Mouse (Mus musculus) small intestine, adult 2 months (tissue): ENCODE measurements around the gene Srrm3. TPM values are rescaled to one million over a fixed set of nuclear protein-coding genes. Genes with fewer than 3 reads are reported as not detected.

Experiments
- H3K27ac ChIP-seq: fragments of 200-500 bp; 2 replicates; pipeline ENCODE4 v1.5.1; 2012; ENCODE audit warnings: low read depth, low read length, control low read depth, inconsistent platforms; ENCODE audit not compliant: insufficient read depth
- H3K27me3 ChIP-seq: fragments of 200-500 bp; 2 replicates; pipeline ENCODE4 v1.6.1; 2012; ENCODE audit warnings: mild to moderate bottlenecking, moderate library complexity, low read length, inconsistent platforms; ENCODE audit not compliant: control insufficient read depth, insufficient read depth
- H3K36me3 ChIP-seq: fragments of 200-500 bp; 2 replicates; pipeline ENCODE4 v1.6.1; 2012; ENCODE audit warnings: mild to moderate bottlenecking, low read length, control low read depth, inconsistent platforms; ENCODE audit not compliant: control insufficient read depth, insufficient read depth
- H3K4me1 ChIP-seq: fragments of 200-500 bp; 2 replicates; pipeline ENCODE4 v1.6.1; 2012; ENCODE audit warnings: low read length, inconsistent platforms, mixed read lengths; ENCODE audit not compliant: control insufficient read depth, insufficient read depth, insufficient read length
- H3K4me3 ChIP-seq: fragments of 200-500 bp; 2 replicates; pipeline ENCODE4 v1.5.1; 2012; ENCODE audit warnings: low read depth, mild to moderate bottlenecking, control low read depth, inconsistent platforms, low read length, moderate library complexity
- CTCF ChIP-seq: fragments of 200-500 bp; IDR thresholded peaks from 2 replicates; pipeline ENCODE4 v1.5.1; 2012; ENCODE audit warnings: low read depth, mild to moderate bottlenecking, control low read depth, inconsistent platforms, low read length, moderate library complexity, mixed read lengths; ENCODE audit not compliant: insufficient replicate concordance, insufficient read length; ENCODE audit errors: extremely low read depth
- POLR2A ChIP-seq: fragments of 200-500 bp; IDR thresholded peaks from 2 replicates; pipeline ENCODE4 v1.6.1; 2012; ENCODE audit warnings: low read depth, mild to moderate bottlenecking, control low read depth, inconsistent platforms, low read length, moderate library complexity
- WGBS: fragments of 180-500 bp; shearing (Covaris S2); methylation state at CpG from one replicate; pipeline ENCODE4 v1.1.7; 2018; 5-methylcytosine and 5-hydroxymethylcytosine counted together
- polyA plus RNA-seq: library from polyadenylated mRNA; depleted of rRNA; stranded (reverse); fragments of >200 nt; gene quantifications from 2 replicates; pipeline ENCODE4 v1.2.3, GENCODE M21; 2012

The Srrm3 gene
- polyA plus RNA-seq, 1 experiment, result 0.19 TPM

DNA sequence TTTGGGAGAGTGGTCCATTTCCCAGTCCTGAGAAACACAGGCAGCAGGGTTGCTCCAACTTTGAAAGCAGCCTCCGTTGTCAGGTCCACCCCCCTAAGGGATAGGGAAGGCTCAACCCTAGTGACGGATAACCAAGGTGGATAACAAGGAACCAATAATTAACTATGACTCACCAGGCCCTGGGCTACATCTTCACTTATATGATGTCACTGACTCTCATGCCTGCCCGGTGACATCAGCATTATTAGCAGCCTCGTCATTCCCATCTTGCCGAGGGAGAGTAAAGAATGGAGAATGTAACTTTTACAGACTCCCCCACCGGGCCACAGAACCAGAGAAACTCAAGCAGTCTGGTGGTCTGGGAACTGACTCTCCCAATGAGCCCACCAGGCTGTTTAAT, 78.0 kb downstream of the Srrm3 start:
- WGBS, result 56% methylated on average over 6 of the region's 6 CpGs
- H3K27me3 ChIP-seq, result peaks cover 20% of the 10 kb centered on the region
- no peak overlapping the region for H3K4me3 ChIP-seq
- peaks cover 5% of the 10 kb centered on the region for H3K4me1 ChIP-seq
- no peak overlapping the region for H3K27ac ChIP-seq
- H3K36me3 ChIP-seq, result no peaks in the 10 kb centered on the region
- no peak for TF ChIP-seq POLR2A
- no peak for TF ChIP-seq CTCF

DNA sequence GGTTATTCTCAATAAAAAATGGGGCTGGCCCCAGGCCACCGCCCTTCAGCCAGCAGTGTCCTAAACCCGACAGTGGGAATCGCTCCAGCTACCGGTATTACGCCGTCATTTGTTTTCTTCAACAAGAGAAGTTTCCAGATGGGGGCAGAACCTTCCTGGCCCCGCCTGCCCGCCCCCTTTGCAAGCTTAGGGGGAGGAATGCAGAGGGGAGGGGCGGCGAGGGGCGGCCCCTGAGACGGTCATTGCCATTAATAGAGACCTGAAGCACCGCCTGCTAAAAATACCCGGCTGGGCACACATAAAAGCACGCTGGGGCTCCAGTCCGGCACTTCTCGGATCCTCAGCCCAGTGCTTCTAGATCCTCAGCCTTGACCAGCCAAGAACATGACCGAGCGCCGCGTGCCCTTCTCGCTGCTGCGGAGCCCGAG, 81.0 kb downstream of the Srrm3 start, which contains the start of gene Hspb1:
Gene Hspb1 (plus strand): TSS at position 245 of the 428 bp plus-strand sequence.
- 1% methylated on average over 24 of the region's 24 CpGs for WGBS
- Histone ChIP-seq H3K4me1 (peaks cover 2% of the 10 kb centered on the region; the same call in 1 of the 2 replicates), H3K4me3 (peak within 1 kb of the TSS; percentile 50), H3K36me3 (no peaks in the 10 kb centered on the region), H3K27ac (peak within 1 kb of the TSS; percentile 59), H3K27me3 (peaks cover 20% of the 10 kb centered on the region)
- TF ChIP-seq POLR2A (no peak; the same call in 1 of the 2 replicates), CTCF (no peak)

- Histone ChIP-seq H3K4me3 (peak overlapping the region; percentile 50), H3K36me3 (no peaks in the 10 kb centered on the region), H3K4me1 (peaks cover 2% of the 10 kb centered on the region; the same call in 1 of the 2 replicates), H3K27me3 (peaks cover 20% of the 10 kb centered on the region), H3K27ac (peak overlapping the region; percentile 16; the same call in 1 of the 2 replicates)
- WGBS, result 4% methylated on average over 30 of the region's 30 CpGs
- TF ChIP-seq CTCF, result no peak
- no peak for TF ChIP-seq POLR2A
These were observed 81.9 kb downstream of the Srrm3 start for GRCm38 (mm10) chr5:135888405-135889215.

DNA sequence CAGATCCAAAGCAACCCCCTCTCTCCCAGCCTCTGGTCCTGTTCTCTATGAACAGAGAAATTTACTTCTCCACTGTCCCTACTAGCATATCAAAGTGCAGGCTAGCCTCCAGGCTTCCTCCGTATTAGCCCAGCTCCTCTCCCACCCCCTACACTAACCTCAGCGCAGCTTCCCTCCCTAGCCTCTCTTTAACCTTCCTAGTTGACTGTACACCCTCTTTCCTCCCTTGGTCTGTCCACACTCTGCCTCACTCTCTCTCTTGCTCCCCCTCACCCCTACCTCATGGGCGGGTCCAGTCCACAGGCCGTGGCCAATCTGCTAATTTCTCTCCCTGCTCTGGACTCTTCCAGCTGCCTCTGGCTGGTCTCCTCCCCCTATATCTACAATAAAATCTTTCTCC, 83.6 kb downstream of the Srrm3 start:
- TF ChIP-seq CTCF (no peak), POLR2A (no peak)
- 56% methylated on average over 4 of the region's 4 CpGs for WGBS
- no peaks in the 10 kb centered on the region for H3K36me3 ChIP-seq
- no peak overlapping the region for H3K27ac ChIP-seq
- H3K4me3 ChIP-seq, result no peak overlapping the region
- H3K27me3 ChIP-seq, result peaks cover 20% of the 10 kb centered on the region
- H3K4me1 ChIP-seq, result peaks cover 2% of the 10 kb centered on the region; the same call in 1 of the 2 replicates

DNA sequence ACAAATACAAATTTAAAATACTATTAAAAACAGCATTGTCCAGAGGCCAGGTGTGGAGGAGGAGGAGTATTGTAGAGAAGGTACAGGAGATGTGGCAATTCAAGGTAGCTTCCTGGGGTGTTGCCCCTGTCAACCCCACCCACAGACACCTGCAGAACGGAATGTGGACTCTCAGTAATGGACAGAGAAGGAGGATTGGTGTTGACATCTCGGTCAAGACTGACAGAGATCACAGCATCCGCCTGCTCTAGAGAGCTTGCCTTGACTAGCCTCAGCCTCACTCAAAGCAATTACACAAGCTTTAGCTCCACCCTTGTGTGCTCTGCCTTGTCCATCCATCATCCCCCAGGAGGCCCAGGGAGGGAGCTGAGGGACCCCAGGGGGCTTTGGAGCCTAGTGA, 84.2 kb downstream of the Srrm3 start:
- WGBS, result 44% methylated on average over 3 of the region's 3 CpGs
- TF ChIP-seq POLR2A (no peak), CTCF (no peak)

GRCm38 (mm10) chr5:135892589-135893351, 86.1 kb downstream of the Srrm3 start:
- peaks cover 2% of the 10 kb centered on the region; the same call in 1 of the 2 replicates for H3K4me1 ChIP-seq
- H3K27ac ChIP-seq, result no peak overlapping the region
- TF ChIP-seq POLR2A, result no peak
- TF ChIP-seq CTCF, result no peak
- no peak overlapping the region for H3K4me3 ChIP-seq
- peaks cover 10% of the 10 kb centered on the region for H3K27me3 ChIP-seq
- H3K36me3 ChIP-seq, result no peaks in the 10 kb centered on the region
- 34% methylated on average over 9 of the region's 9 CpGs for WGBS

More for the DNA sequence above, 84.2 kb downstream of the Srrm3 start:
- Histone ChIP-seq H3K4me1 (peaks cover 2% of the 10 kb centered on the region; the same call in 1 of the 2 replicates), H3K27me3 (peaks cover 17% of the 10 kb centered on the region), H3K4me3 (no peak overlapping the region), H3K27ac (no peak overlapping the region), H3K36me3 (no peaks in the 10 kb centered on the region)
